Mouse (Mus musculus) hindbrain, embryonic 14.5 days (tissue): ENCODE measurements at regions not wholly inside any gene's neighbourhood (a gene's known extent, or its start where the extent isn't known, plus 50 kb on each side); places are given as distances from the start of the nearest gene placed in this dataset.

ENCODE experiments used
- ATAC-seq: fragments of 200-750 bp; cut with Nextera tagmentation; 2 replicates; pipeline ENCODE4 v1.8.0; 2017; ENCODE audit warnings: moderate number of reproducible peaks, mild to moderate bottlenecking, moderate TSS enrichment, moderate library complexity; ENCODE audit not compliant: low FRiP score
- DNase-seq: peaks from one replicate; pipeline ENCODE4 v3.0.0-alpha.2; 2015; ENCODE audit warnings: low spot score
- H3K27ac ChIP-seq: fragments of 300-500 bp; sonication (generic); 2 replicates; pipeline ENCODE4 v1.5.1; 2014; ENCODE audit warnings: mild to moderate bottlenecking, moderate library complexity
- H3K27me3 ChIP-seq: fragments of 300-500 bp; sonication (generic); 2 replicates; pipeline ENCODE4 v1.6.1; 2014; ENCODE audit warnings: mild to moderate bottlenecking, low read length, mixed read lengths; ENCODE audit not compliant: control insufficient read depth, insufficient read depth
- H3K36me3 ChIP-seq: fragments of 300-500 bp; sonication (generic); replicated peaks from 2 replicates; pipeline ENCODE4 v1.6.1; 2014; ENCODE audit not compliant: control insufficient read depth, insufficient read depth
- H3K4me1 ChIP-seq: fragments of 300-500 bp; sonication (generic); replicated peaks from 2 replicates; pipeline ENCODE4 v1.6.1; 2014; ENCODE audit warnings: antibody characterized with exemption, low read length, mixed read lengths; ENCODE audit not compliant: control insufficient read depth, insufficient read depth
- H3K4me2 ChIP-seq: fragments of 300-500 bp; sonication (generic); replicated peaks from 2 replicates; pipeline ENCODE4 v1.6.1; 2014; ENCODE audit warnings: mild to moderate bottlenecking, moderate library complexity
- H3K4me3 ChIP-seq: fragments of 300-500 bp; sonication (generic); replicated peaks from 2 replicates; pipeline ENCODE4 v1.5.1; 2014; ENCODE audit warnings: mild to moderate bottlenecking, low read length
- H3K9ac ChIP-seq: fragments of 300-500 bp; sonication (generic); 2 replicates; pipeline ENCODE4 v1.6.1; 2014
- H3K9me3 ChIP-seq: fragments of 300-500 bp; sonication (generic); 2 replicates; pipeline ENCODE4 v1.6.1; 2016; ENCODE audit warnings: low read length; ENCODE audit not compliant: control insufficient read depth
- WGBS: fragments of 180-500 bp; shearing (Covaris S2); extraction: QIAGEN DNeasy Blood & Tissue Kit; methylation state at CpG from one replicate; pipeline ENCODE4 v1.1.7; 2014; 5-methylcytosine and 5-hydroxymethylcytosine counted together

DNA sequence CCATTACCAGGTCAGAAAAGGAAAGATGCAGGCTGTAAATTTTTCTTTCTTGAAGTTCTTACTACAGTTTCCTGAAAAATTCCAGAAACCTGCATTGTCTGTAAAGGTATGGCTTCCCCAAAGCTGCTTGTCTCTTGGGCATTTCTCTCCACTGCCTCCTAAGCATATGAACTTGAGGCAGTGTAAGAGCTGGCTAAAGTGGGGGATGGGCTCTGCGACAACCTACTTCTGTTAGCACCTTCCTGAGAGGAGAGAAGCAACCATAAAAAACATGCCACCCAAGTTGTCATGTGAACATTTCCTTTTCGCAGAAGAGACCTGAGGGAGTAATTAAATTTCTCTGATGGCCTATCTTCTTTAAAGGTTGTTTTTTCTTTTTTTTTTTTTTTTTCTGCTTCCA lies 711.6 kb upstream of the Klhl29 start:
- DNase-seq (no peak), ATAC-seq (no peak)
- 52% methylated on average over 2 of the region's 2 CpGs for WGBS

DNA sequence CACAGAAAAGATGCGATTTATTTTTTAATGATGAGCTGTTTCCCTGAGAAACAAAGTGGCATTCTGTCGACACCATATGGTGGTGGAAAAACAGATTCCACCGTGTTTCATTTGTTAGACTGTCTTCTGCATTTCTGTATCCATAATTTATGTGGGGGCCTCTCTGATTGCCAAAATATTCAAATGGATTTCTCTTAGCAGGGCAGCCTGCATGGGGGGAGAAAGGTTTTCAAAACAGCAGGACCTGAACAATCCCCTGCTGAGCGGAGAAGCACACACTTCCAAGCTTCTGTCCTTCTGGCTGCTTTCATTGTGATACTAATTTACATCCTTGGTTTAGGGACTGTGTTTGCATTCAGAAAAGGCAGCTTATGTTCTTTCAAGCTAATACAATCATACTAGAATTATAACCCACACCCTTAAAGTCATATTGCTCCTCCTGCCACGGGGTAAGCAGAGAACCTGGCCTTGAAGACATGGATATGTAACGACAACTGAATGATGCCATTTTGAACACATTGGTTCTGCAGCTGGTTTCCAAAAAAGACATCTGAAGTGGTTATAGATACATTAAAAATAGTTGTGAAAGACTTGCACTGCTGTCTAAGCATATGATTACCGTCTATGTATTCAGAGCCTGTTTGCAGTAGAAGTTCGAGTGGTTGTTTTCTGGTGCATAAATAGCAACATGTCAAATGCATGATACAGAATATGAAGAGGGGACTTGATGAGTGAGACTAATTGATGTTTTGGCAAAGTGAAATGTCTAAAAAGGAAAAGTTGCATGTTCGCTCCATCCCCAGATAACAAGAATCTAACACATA lies 671.6 kb upstream of the Klhl29 start:
- no peak overlapping the region; the same call in 1 of the 2 replicates for H3K9ac ChIP-seq
- WGBS = 35% methylated on average over 9 of the region's 9 CpGs
- peak overlapping the region; percentile 9; the same call in 1 of the 2 replicates for H3K4me2 ChIP-seq
- DNase-seq (peak; percentile 60), ATAC-seq (peak; percentile 66; the same call in 1 of the 2 replicates)
- no peaks in the 10 kb centered on the region for H3K27me3 ChIP-seq
- H3K27ac ChIP-seq = peak overlapping the region; percentile 45
- H3K36me3 ChIP-seq = no peaks in the 10 kb centered on the region
- no peak overlapping the region for H3K4me3 ChIP-seq
- no peaks in the 10 kb centered on the region for H3K9me3 ChIP-seq
- H3K4me1 ChIP-seq = peaks cover 12% of the 10 kb centered on the region; the same call in 1 of the 2 replicates

More for the DNA sequence above, 711.6 kb upstream of the Klhl29 start:
- Histone ChIP-seq H3K4me3 (no peak overlapping the region), H3K9me3 (no peaks in the 10 kb centered on the region), H3K27ac (no peak overlapping the region), H3K27me3 (no peaks in the 10 kb centered on the region), H3K9ac (no peak overlapping the region), H3K4me2 (no peak overlapping the region), H3K36me3 (no peaks in the 10 kb centered on the region), H3K4me1 (no peaks in the 10 kb centered on the region; the same call in 1 of the 2 replicates)

DNA sequence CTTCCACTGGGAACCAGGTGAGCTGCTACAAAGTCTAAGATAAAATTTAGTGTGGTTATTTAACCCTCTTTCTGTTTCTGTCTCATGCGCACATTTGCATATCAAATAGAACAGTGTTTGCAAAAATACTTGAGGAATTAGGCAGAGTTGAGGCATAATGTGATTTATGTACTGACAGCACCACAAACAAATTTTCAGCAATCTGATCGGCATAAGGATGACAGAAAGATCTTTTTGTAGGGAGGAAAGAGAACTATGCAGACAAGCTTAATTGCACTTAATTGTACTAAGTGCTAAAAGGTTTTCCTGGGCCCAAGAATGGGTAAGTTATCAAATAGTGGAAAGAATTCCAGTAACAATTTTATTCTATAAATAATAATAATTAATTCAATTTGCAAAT lies 670.6 kb upstream of the Klhl29 start:
- no peaks in the 10 kb centered on the region for H3K36me3 ChIP-seq
- H3K9me3 ChIP-seq = no peaks in the 10 kb centered on the region
- DNase-seq (no peak), ATAC-seq (no peak)
- no peak overlapping the region for H3K9ac ChIP-seq
- H3K4me2 ChIP-seq = no peak overlapping the region
- H3K27ac ChIP-seq = peak overlapping the region; percentile 45; the same call in 1 of the 2 replicates
- no peaks in the 10 kb centered on the region for H3K27me3 ChIP-seq
- 88% methylated on average over 2 of the region's 2 CpGs for WGBS
- H3K4me3 ChIP-seq = no peak overlapping the region
- peaks cover 12% of the 10 kb centered on the region; the same call in 1 of the 2 replicates for H3K4me1 ChIP-seq

DNA sequence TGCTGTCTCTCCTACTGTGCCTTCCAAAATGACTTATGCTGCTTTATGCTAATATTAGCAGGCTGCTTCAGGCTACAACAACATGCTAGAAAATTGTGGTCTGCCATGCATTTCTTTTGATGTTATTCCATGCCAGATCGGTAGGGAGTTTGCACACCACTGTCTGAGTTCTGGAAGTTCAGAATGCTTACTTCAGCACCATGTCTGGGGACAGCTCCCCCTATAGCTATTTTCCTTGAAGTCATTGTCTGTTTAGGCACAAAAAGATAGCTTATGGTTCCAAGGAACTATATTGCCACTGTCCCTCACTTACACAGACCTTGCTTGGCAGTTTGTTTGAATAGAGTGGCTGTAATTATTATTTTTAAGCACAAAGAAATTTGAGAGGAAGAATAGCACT lies 666.8 kb upstream of the Klhl29 start:
- H3K9ac ChIP-seq = no peak overlapping the region
- no peaks in the 10 kb centered on the region for H3K27me3 ChIP-seq
- H3K4me3 ChIP-seq = no peak overlapping the region
- H3K9me3 ChIP-seq = no peaks in the 10 kb centered on the region
- peak; percentile 52 for DNase-seq
- H3K4me1 ChIP-seq = peaks cover 10% of the 10 kb centered on the region; the same call in 1 of the 2 replicates
- no peak for ATAC-seq
- no peak overlapping the region for H3K4me2 ChIP-seq
- 24% methylated on average over 1 of the region's 1 CpGs for WGBS
- no peaks in the 10 kb centered on the region for H3K36me3 ChIP-seq
- no peak overlapping the region for H3K27ac ChIP-seq

DNA sequence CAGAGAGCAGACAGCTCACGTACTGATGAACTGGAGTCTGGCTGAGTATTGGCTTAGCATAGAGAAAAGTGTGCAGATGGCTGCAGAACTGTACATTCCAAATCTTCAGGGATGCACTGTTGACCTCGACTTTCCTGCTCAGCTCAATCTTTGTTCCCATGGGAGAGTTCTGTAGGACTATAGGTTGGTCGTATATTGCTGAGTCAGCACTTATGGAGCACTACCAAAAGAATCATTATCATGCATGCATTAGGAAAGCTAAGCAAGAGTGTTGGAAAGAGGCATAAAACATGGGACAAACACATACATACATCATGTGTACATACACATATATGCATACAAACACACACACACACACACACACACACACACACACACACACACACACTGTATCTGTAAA lies 648.6 kb upstream of the Klhl29 start:
- Histone ChIP-seq H3K9ac (no peak overlapping the region), H3K4me1 (no peaks in the 10 kb centered on the region), H3K4me3 (no peak overlapping the region), H3K27me3 (no peaks in the 10 kb centered on the region), H3K36me3 (no peaks in the 10 kb centered on the region), H3K27ac (no peak overlapping the region), H3K9me3 (no peaks in the 10 kb centered on the region), H3K4me2 (no peak overlapping the region)
- ATAC-seq (no peak), DNase-seq (no peak)
- WGBS = 79% methylated on average over 3 of the region's 3 CpGs

DNA sequence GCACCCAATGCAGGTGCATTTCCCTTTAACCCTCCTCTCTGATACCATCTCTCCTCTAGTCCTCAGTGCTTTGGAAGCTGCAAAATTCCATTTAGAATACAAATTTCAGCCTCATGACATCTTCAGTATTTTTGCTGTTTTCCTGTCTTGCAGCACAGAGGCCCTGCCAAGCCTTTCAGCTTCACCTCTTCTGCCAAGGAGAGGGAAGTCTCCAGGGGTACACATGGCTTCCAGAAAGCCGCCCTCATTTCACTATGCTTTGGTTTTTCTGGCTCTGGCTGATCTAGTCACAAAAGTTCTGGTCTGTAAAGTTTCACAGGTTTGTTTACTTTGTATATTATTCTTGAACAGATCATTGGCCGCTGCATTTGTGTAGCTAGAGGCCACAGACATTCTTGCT lies 647.0 kb upstream of the Klhl29 start:
- Histone ChIP-seq H3K9me3 (no peaks in the 10 kb centered on the region), H3K27ac (no peak overlapping the region), H3K4me3 (no peak overlapping the region), H3K4me2 (no peak overlapping the region), H3K4me1 (no peaks in the 10 kb centered on the region), H3K9ac (no peak overlapping the region), H3K27me3 (no peaks in the 10 kb centered on the region), H3K36me3 (no peaks in the 10 kb centered on the region)
- 79% methylated on average over 2 of the region's 2 CpGs for WGBS
- DNase-seq = no peak
- no peak for ATAC-seq

DNA sequence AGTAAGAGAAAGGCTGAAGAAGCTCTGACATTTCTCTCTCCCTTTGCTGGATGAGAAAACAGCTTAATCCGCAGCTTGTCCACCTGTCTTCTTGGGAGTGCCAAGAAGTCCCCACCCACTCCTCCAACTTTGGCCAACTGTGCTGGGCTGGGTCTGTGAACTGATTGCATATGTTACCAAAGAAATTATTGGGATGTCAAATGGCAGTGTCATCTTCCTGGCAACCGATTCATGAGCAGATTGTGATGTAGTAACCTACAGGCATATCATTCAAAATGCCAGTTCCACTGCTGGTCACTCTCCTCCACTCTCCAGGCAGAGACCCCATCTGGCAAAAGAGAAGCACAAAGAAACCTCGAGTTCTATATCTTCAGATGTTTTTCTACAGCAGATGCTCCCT lies 625.5 kb upstream of the Klhl29 start:
- DNase-seq = no peak
- H3K27ac ChIP-seq = no peak overlapping the region
- no peak overlapping the region for H3K9ac ChIP-seq
- no peaks in the 10 kb centered on the region for H3K9me3 ChIP-seq
- no peak overlapping the region for H3K4me2 ChIP-seq
- no peaks in the 10 kb centered on the region for H3K36me3 ChIP-seq
- peak; percentile 37; the same call in 1 of the 2 replicates for ATAC-seq
- H3K27me3 ChIP-seq = no peaks in the 10 kb centered on the region
- no peaks in the 10 kb centered on the region for H3K4me1 ChIP-seq
- no peak overlapping the region for H3K4me3 ChIP-seq
- WGBS = 78% methylated on average over 3 of the region's 3 CpGs

DNA sequence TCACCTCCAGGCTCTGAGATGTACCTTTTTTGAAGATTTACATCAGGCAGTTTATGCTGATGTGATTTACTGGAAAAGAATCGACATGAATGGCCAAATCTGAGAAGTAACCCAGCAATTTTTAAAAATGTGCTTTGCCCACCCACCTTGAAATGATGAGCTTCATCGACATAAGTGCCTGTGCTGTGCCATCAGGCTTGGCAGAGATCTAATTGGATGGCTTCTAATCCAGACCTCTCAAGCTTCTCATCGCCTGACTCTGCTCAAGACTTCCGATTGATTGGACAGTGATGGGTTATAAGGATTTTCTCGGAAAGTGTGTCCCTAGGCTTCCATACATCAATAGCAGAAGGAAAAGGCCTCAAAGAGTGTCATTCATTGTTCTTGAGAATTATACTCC lies 621.9 kb upstream of the Klhl29 start:
- no peak overlapping the region for H3K4me3 ChIP-seq
- 83% methylated on average over 5 of the region's 5 CpGs for WGBS
- no peak for ATAC-seq
- H3K4me1 ChIP-seq = no peaks in the 10 kb centered on the region
- no peaks in the 10 kb centered on the region for H3K36me3 ChIP-seq
- H3K27ac ChIP-seq = no peak overlapping the region
- no peaks in the 10 kb centered on the region for H3K9me3 ChIP-seq
- no peaks in the 10 kb centered on the region for H3K27me3 ChIP-seq
- DNase-seq = no peak
- no peak overlapping the region for H3K4me2 ChIP-seq
- H3K9ac ChIP-seq = no peak overlapping the region

DNA sequence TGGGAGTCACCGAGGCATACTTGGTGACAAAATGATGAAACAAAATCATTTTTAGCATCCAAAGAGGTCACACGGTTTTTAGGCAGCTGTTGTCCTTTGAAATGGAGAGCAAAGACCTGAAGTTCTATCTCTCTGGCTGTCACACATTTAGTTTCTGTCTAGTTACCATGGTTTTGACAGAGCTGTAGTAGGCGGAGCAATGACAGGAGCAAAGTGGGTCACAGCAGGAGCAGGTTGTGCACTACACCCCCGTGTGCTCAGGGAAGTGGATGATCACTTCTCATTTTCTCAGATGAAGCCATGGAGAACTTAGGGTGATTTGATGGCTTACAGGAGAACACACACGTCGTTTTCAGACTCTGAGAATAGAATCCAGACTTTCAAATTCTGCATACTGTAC lies 621.2 kb upstream of the Klhl29 start:
- Histone ChIP-seq H3K9ac (no peak overlapping the region), H3K4me1 (no peaks in the 10 kb centered on the region), H3K27ac (no peak overlapping the region), H3K4me3 (no peak overlapping the region), H3K36me3 (no peaks in the 10 kb centered on the region), H3K4me2 (no peak overlapping the region), H3K27me3 (no peaks in the 10 kb centered on the region), H3K9me3 (no peaks in the 10 kb centered on the region)
- ATAC-seq (no peak), DNase-seq (no peak)
- WGBS = 57% methylated on average over 6 of the region's 6 CpGs
